Mouse (Mus musculus) intestine, postnatal 0 days (tissue): ENCODE results near the gene Ctnnbip1. TPM values are rescaled to one million over a fixed set of nuclear protein-coding genes. Genes with fewer than 3 reads are reported as not detected.

Source experiments
- ATAC-seq: fragments of 200-750 bp; cut with Nextera tagmentation; 2 replicates; pipeline ENCODE4 v1.8.0; 2017; ENCODE audit warnings: mild to moderate bottlenecking, moderate TSS enrichment, moderate library complexity
- H3K27ac ChIP-seq: fragments of 300-500 bp; sonication (generic); 2 replicates; pipeline ENCODE4 v1.5.1; 2014; ENCODE audit warnings: mild to moderate bottlenecking, low read depth, low read length, moderate library complexity
- H3K27me3 ChIP-seq: fragments of 300-500 bp; sonication (generic); replicated peaks from 2 replicates; pipeline ENCODE4 v1.6.1; 2014; ENCODE audit warnings: low read length, mixed read lengths; ENCODE audit not compliant: control insufficient read depth, insufficient read depth
- H3K36me3 ChIP-seq: fragments of 300-500 bp; sonication (generic); 2 replicates; pipeline ENCODE4 v1.6.1; 2014; ENCODE audit warnings: mild to moderate bottlenecking, moderate library complexity; ENCODE audit not compliant: control insufficient read depth, insufficient read depth
- H3K4me1 ChIP-seq: fragments of 300-500 bp; sonication (generic); replicated peaks from 2 replicates; pipeline ENCODE4 v1.6.1; 2014; ENCODE audit warnings: antibody characterized with exemption, low read length, mixed read lengths; ENCODE audit not compliant: control insufficient read depth, insufficient read depth
- H3K4me2 ChIP-seq: fragments of 300-500 bp; sonication (generic); replicated peaks from 2 replicates; pipeline ENCODE4 v1.6.1; 2014; ENCODE audit warnings: low read depth, mild to moderate bottlenecking, moderate library complexity
- H3K4me3 ChIP-seq: fragments of 300-500 bp; sonication (generic); 2 replicates; pipeline ENCODE4 v1.5.1; 2014; ENCODE audit warnings: low read depth, low read length
- H3K9ac ChIP-seq: fragments of 300-500 bp; sonication (generic); 2 replicates; pipeline ENCODE4 v1.6.1; 2014; ENCODE audit warnings: mild to moderate bottlenecking, low read depth, low read length
- H3K9me3 ChIP-seq: fragments of 300-500 bp; sonication (generic); 2 replicates; pipeline ENCODE4 v1.6.1; 2016; ENCODE audit warnings: mixed run types; ENCODE audit not compliant: control insufficient read depth
- CTCF ChIP-seq: sonication (generic); IDR thresholded peaks from 2 replicates; pipeline ENCODE4 v1.5.1; 2016; ENCODE audit warnings: low read depth, mild to moderate bottlenecking, control low read depth, antibody characterized with exemption, moderate library complexity
- WGBS: fragments of 180-500 bp; shearing (Covaris S2); extraction: QIAGEN DNeasy Blood & Tissue Kit; methylation state at CpG from one replicate; pipeline ENCODE4 v1.1.7; 2014; 5-methylcytosine and 5-hydroxymethylcytosine counted together
- polyA plus RNA-seq: library from polyadenylated mRNA; unstranded; fragments of >200 nt; fragmentation: Nextera tagmentation; extraction: Ambion mirVana; gene quantifications from 2 replicates; pipeline ENCODE4 v1.2.1, GENCODE M21; 2015

The Ctnnbip1 gene
- polyA plus RNA-seq, 1 experiment from 2014 or later = 52.8 TPM

- TF ChIP-seq CTCF = no peak
These were observed 32.8 kb downstream of the Ctnnbip1 start for GRCm38 (mm10) chr4:149550866-149551265.

GRCm38 (mm10) chr4:149551696-149552095, 33.7 kb downstream of the Ctnnbip1 start:
- Histone ChIP-seq H3K36me3 (peaks cover 8% of the 10 kb centered on the region), H3K27me3 (no peaks in the 10 kb centered on the region), H3K4me3 (no peak overlapping the region), H3K27ac (no peak overlapping the region), H3K4me2 (no peak overlapping the region), H3K9ac (no peak overlapping the region), H3K4me1 (no peaks in the 10 kb centered on the region), H3K9me3 (no peaks in the 10 kb centered on the region)
- WGBS = 81% methylated on average over 5 of the region's 5 CpGs
- ATAC-seq = no peak
- no peak for TF ChIP-seq CTCF

More at GRCm38 (mm10) chr4:149550866-149551265, 32.8 kb downstream of the Ctnnbip1 start:
- H3K9me3 ChIP-seq = no peaks in the 10 kb centered on the region
- no peak overlapping the region for H3K27ac ChIP-seq
- H3K4me1 ChIP-seq = no peaks in the 10 kb centered on the region
- H3K36me3 ChIP-seq = peaks cover 13% of the 10 kb centered on the region
- no peak for ATAC-seq
- H3K27me3 ChIP-seq = no peaks in the 10 kb centered on the region
- H3K9ac ChIP-seq = no peak overlapping the region
- 84% methylated on average over 5 of the region's 5 CpGs for WGBS
- H3K4me3 ChIP-seq = no peak overlapping the region
- H3K4me2 ChIP-seq = no peak overlapping the region

- WGBS = 76% methylated on average over 7 of the region's 7 CpGs
- Histone ChIP-seq H3K9me3 (no peaks in the 10 kb centered on the region), H3K27me3 (no peaks in the 10 kb centered on the region), H3K4me3 (no peak overlapping the region), H3K4me2 (no peak overlapping the region), H3K4me1 (peaks cover 4% of the 10 kb centered on the region; the same call in 1 of the 2 replicates), H3K9ac (no peak overlapping the region), H3K27ac (no peak overlapping the region), H3K36me3 (peaks cover 8% of the 10 kb centered on the region)
- TF ChIP-seq CTCF = no peak
- ATAC-seq = no peak
These were observed 35.8 kb downstream of the Ctnnbip1 start for GRCm38 (mm10) chr4:149553834-149554233.

GRCm38 (mm10) chr4:149556111-149556510, 38.1 kb downstream of the Ctnnbip1 start:
- TF ChIP-seq CTCF = no peak
- Histone ChIP-seq H3K9ac (no peak overlapping the region), H3K4me3 (no peak overlapping the region), H3K4me1 (peaks cover 4% of the 10 kb centered on the region; the same call in 1 of the 2 replicates), H3K27me3 (no peaks in the 10 kb centered on the region), H3K4me2 (no peak overlapping the region), H3K9me3 (no peaks in the 10 kb centered on the region), H3K27ac (no peak overlapping the region), H3K36me3 (peaks cover 8% of the 10 kb centered on the region; the same call in 1 of the 2 replicates)
- WGBS = 91% methylated on average over 4 of the region's 4 CpGs
- no peak for ATAC-seq

GRCm38 (mm10) chr4:149557905-149558304, 39.9 kb downstream of the Ctnnbip1 start:
- no peak overlapping the region; the same call in 1 of the 2 replicates for H3K27ac ChIP-seq
- no peak overlapping the region for H3K9ac ChIP-seq
- no peaks in the 10 kb centered on the region for H3K27me3 ChIP-seq
- 88% methylated on average over 5 of the region's 5 CpGs for WGBS
- H3K4me2 ChIP-seq = no peak overlapping the region
- H3K4me3 ChIP-seq = no peak overlapping the region
- peaks cover 7% of the 10 kb centered on the region; the same call in 1 of the 2 replicates for H3K4me1 ChIP-seq
- no peak for ATAC-seq
- TF ChIP-seq CTCF = no peak
- H3K9me3 ChIP-seq = no peaks in the 10 kb centered on the region
- H3K36me3 ChIP-seq = peaks cover 8% of the 10 kb centered on the region; the same call in 1 of the 2 replicates

- H3K9ac ChIP-seq = no peak overlapping the region
- 41% methylated on average over 3 of the region's 3 CpGs for WGBS
- no peak overlapping the region for H3K4me3 ChIP-seq
- H3K4me2 ChIP-seq = no peak overlapping the region
- TF ChIP-seq CTCF = no peak
- peak; percentile 31; the same call in 1 of the 2 replicates for ATAC-seq
- peaks cover 9% of the 10 kb centered on the region; the same call in 1 of the 2 replicates for H3K4me1 ChIP-seq
- H3K27me3 ChIP-seq = no peaks in the 10 kb centered on the region
- peaks cover 8% of the 10 kb centered on the region; the same call in 1 of the 2 replicates for H3K36me3 ChIP-seq
- H3K27ac ChIP-seq = no peak overlapping the region
- H3K9me3 ChIP-seq = no peaks in the 10 kb centered on the region
These were observed 40.4 kb downstream of the Ctnnbip1 start for GRCm38 (mm10) chr4:149558389-149558788.

- TF ChIP-seq CTCF = no peak
- Histone ChIP-seq H3K4me3 (no peak overlapping the region), H3K27me3 (no peaks in the 10 kb centered on the region), H3K4me1 (peaks cover 16% of the 10 kb centered on the region), H3K9ac (no peak overlapping the region), H3K9me3 (no peaks in the 10 kb centered on the region), H3K36me3 (no peaks in the 10 kb centered on the region; the same call in 1 of the 2 replicates), H3K27ac (no peak overlapping the region), H3K4me2 (no peak overlapping the region)
- WGBS = 95% methylated on average over 4 of the region's 4 CpGs
- ATAC-seq = no peak
These were observed 43.4 kb downstream of the Ctnnbip1 start for GRCm38 (mm10) chr4:149561392-149561791.
